Mouse (Mus musculus): ENCODE measurements around the gene Slc35d3. TPM values are rescaled to one million over a fixed set of nuclear protein-coding genes. Genes with fewer than 3 reads are reported as not detected.

Slc35d3 gene
- 3.0 and 3.8 TPM in 2 replicates for polyA plus RNA-seq (2015; fragmentation: Nextera tagmentation; extraction: Ambion mirVana)

DNA sequence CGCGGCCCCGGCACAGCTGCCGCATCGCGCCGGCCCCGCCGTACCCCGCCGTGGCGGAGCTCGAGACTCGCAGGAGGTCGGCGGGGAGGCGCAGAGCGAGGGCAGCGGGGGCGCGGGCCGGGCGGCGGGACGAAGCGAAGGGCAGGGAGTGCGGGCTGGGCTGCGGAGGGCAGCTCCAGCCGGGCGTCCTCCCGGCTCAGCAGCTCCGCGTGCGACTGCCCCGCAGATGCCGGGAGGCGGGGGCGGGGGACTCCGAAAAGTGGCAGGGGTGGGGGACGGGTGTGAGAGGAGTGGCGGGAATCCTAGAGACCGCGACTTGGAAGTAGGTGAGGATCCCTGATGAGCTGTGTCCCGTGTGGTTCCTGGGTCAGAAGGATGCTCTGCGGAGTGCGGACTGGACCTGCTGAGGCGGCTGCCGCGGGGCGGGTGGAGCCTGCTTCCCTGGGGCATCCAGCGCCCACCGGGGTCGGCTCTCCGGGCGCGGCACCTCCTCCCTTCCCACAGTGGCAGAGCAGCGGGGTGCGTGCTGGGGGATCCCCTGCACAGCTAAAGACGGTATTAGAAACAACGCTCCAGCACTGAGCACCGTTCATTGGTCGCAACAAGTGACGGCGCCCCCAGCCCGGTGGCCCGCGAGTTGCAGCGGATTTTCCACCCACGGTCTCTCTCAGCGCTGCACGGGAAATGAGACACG is at the start of gene Slc35d3:
TSS of gene Slc35d3 (minus strand) at position 462 of the 694 bp plus-strand sequence.

Other genes starting within 250 kb of the Slc35d3 start
- 0.05 and 0.13 TPM in 2 replicates for gene Il22ra2, start 229.5 kb downstream of the Slc35d3 start, polyA plus RNA-seq (2015; fragmentation: Nextera tagmentation; extraction: Ambion mirVana)
- 0.33 and 0.47 TPM in 2 replicates for gene Il20ra, start 138.9 kb downstream of the Slc35d3 start, polyA plus RNA-seq (2015; fragmentation: Nextera tagmentation; extraction: Ambion mirVana)
- 29.1 and 30.0 TPM in 2 replicates for gene Pex7, start 56.2 kb upstream of the Slc35d3 start, polyA plus RNA-seq (2015; fragmentation: Nextera tagmentation; extraction: Ambion mirVana)
- 2.4 and 3.1 TPM in 2 replicates for gene Map3k5, start 83.0 kb upstream of the Slc35d3 start, polyA plus RNA-seq (2015; fragmentation: Nextera tagmentation; extraction: Ambion mirVana)

All from spleen, postnatal 0 days (tissue).